22 mouse cellular contexts compared by ENCODE assay signal in the genomic region with DNA sequence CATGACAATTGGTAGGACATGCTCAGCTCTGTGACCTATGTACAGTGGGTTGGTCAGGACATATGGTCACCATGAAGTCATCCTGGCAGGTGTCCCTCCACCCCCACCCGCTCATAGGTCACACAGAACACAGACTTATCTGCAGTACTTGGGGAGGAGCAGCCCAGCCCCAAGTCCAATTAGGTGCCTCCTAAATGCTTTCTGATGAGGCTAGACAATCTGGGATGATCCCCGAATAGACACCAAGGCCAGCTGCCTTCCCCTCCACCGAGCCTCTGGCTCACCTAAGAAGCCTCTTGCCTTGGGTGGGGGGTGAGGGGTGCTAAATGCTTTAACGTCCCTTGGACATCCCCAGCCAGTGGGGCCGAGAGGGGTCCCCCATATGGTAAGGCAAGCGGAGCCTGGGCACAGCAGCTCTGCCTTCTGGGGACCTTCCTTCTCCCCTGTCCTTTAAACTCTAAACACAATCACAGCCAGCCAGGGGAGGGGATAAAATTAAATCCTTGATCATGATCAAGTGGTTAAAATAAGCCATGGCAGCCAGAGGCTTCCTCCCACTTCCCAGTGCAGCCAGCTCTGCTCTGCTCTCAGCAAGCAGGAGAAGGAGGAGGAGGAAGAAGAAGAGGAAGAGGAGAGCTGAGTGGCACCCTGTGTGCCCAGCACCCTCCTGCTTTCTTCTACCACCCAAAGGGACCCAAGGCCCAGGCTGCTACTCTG. TPM values are rescaled to one million over a fixed set of nuclear protein-coding genes. Genes with fewer than 3 reads are reported as not detected.
A peak's percentile ranks its signal among the peaks of the same experiment; 100 is the strongest.
DNase-seq lines count a peak whose midpoint lies in the region; ATAC-seq lines count a peak whose summit lies in the region.
"Had no signal": no experiment of that assay in that cellular context is flagged by ENCODE, and none has a peak within 500 bp of the region (broad histone marks: within the 10 kb centered on the region; RNA-seq: fewer than 3 reads in every experiment).

No protein-coding gene starts in this region.

- no peaks in the 10 kb centered on the region for H3K27me3 ChIP-seq in intestine, embryonic 15.5 days (replicated peaks)
- H3K27me3 ChIP-seq in stomach, embryonic 16.5 days (ENCODE audit: control insufficient read depth, insufficient read depth, low read length) = no peaks in the 10 kb centered on the region
- H3K27me3 ChIP-seq: hindbrain, embryonic 12.5 days; Patski had no signal

- intact Hi-C loops in left cerebral cortex, postnatal 14 days (cut with DNase I) = no loop called here
- intact Hi-C loops in left cerebral cortex, postnatal 36 days (cut with DNase I) = no loop called here

- no peak overlapping the region for H3K4me3 ChIP-seq in intestine, embryonic 15.5 days (replicated peaks)
- H3K4me3 ChIP-seq in stomach, embryonic 16.5 days (replicated peaks; ENCODE audit: low read length) = no peak overlapping the region
- H3K4me3 ChIP-seq: forebrain, embryonic 10.5 days; heart, embryonic 12.5 days; hindbrain, embryonic 12.5 days had no signal

- no peak for DNase-seq in frontal cortex, postnatal 10 days (ENCODE audit: low spot score in 2 of 2)
- DNase-seq in left cerebral cortex, postnatal 14 days (ENCODE audit: low spot score in 2 of 2) = peak; percentile 55 to 57
- no peak for DNase-seq in left cerebral cortex, postnatal 36 days (ENCODE audit: low spot score in 2 of 2)
- no peak for DNase-seq in adrenal gland, postnatal 14 days
- no peak for DNase-seq in natural killer cell, adult 2 months (ENCODE audit: low spot score in 2 of 2)
- DNase-seq: adrenal gland, postnatal 25 days; cerebellum, adult 18-20 months; heart, postnatal 14 days; kidney, postnatal 36 days; layer of hippocampus, adult 9-11 months; left cerebral cortex, postnatal 4 days; lung, adult 2 months; lung, postnatal 36 days; thymus, postnatal 36 days had no signal

- peak; percentile 77 for ATAC-seq in frontal cortex, adult (ENCODE audit: low TSS enrichment)
- ATAC-seq in intestine, embryonic 15.5 days = peak; percentile 9; the same call in 1 of the 2 replicates
- ATAC-seq in stomach, embryonic 16.5 days (ENCODE audit: insufficient read depth, low FRiP score) = no peak
- ATAC-seq: CD4-positive, CD25-positive, alpha-beta regulatory T cell, adult 4 months; Patski had no signal

- WGBS in intestine, embryonic 15.5 days = 73% methylated on average over 6 of the region's 6 CpGs
- 75% methylated on average over 6 of the region's 6 CpGs for WGBS in stomach, embryonic 16.5 days

- no peaks in the 10 kb centered on the region for H3K9me3 ChIP-seq in intestine, embryonic 15.5 days
- H3K9me3 ChIP-seq in stomach, embryonic 16.5 days (replicated peaks; ENCODE audit: control insufficient read depth, low read length) = no peaks in the 10 kb centered on the region
- H3K9me3 ChIP-seq: forebrain, embryonic 10.5 days; heart, embryonic 12.5 days; hindbrain, embryonic 12.5 days had no signal

- H3K4me1 ChIP-seq in intestine, embryonic 15.5 days (replicated peaks) = peaks cover 50% of the 10 kb centered on the region
- H3K4me1 ChIP-seq in stomach, embryonic 16.5 days (ENCODE audit: control insufficient read depth, insufficient read depth, low read length) = peaks cover 38% of the 10 kb centered on the region

- H3K4me2 ChIP-seq in intestine, embryonic 15.5 days (replicated peaks) = no peak overlapping the region
- H3K4me2 ChIP-seq in stomach, embryonic 16.5 days (ENCODE audit: low read depth, low read length) = no peak overlapping the region
- H3K4me2 ChIP-seq: heart, embryonic 12.5 days; hindbrain, embryonic 12.5 days had no signal

- 0 out of 2 replicates have a peak, but pooled peaks cover 4% of the 10 kb centered on the region for H3K36me3 ChIP-seq in intestine, embryonic 15.5 days
- no peaks in the 10 kb centered on the region for H3K36me3 ChIP-seq in stomach, embryonic 16.5 days (ENCODE audit: control insufficient read depth, insufficient read depth, low read length)
- H3K36me3 ChIP-seq: hindbrain, embryonic 12.5 days had no signal

- no peak overlapping the region for H3K27ac ChIP-seq in intestine, embryonic 15.5 days
- peak overlapping the region; percentile 46 for H3K27ac ChIP-seq in stomach, embryonic 16.5 days (ENCODE audit: low read length)
- H3K27ac ChIP-seq: forebrain, embryonic 10.5 days; hindbrain, embryonic 12.5 days had no signal

- H3K9ac ChIP-seq in intestine, embryonic 15.5 days = no peak overlapping the region
- H3K9ac ChIP-seq in stomach, embryonic 16.5 days (ENCODE audit: low read length) = no peak overlapping the region
- H3K9ac ChIP-seq: heart, embryonic 12.5 days; hindbrain, embryonic 12.5 days had no signal

RNA-seq across cellular contexts. Expression of gene Clstn1, which starts 16.3 kb away (rescaled TPM):
- 1,000 to 10,000 TPM; 1,335 to 1,338 TPM for total RNA-seq in left cerebral cortex, postnatal 14 days (2021)
- 1,000 to 10,000 TPM; 1,328 to 1,609 TPM for total RNA-seq in left cerebral cortex, postnatal 36 days (2021)
- 40.9 and 42.4 TPM in 2 replicates for polyA plus RNA-seq in intestine, embryonic 15.5 days (2015; fragmentation: Nextera tagmentation; extraction: Ambion mirVana)
- polyA plus RNA-seq in stomach, embryonic 16.5 days (2015; fragmentation: Nextera tagmentation; extraction: Ambion mirVana) = 14.7 and 14.9 TPM in 2 replicates
- 69.1 and 76.7 TPM in 2 replicates for total RNA-seq in adrenal gland, postnatal 14 days (2021)

RNA-seq across cellular contexts. Expression of gene Ctnnbip1, which starts 51.9 kb away (rescaled TPM):
- total RNA-seq in left cerebral cortex, postnatal 14 days (2021) = 10 to 100 TPM; 56.1 to 56.5 TPM
- total RNA-seq in left cerebral cortex, postnatal 36 days (2021) = 10 to 100 TPM; 36.7 to 43.5 TPM
- polyA plus RNA-seq in intestine, embryonic 15.5 days (2015; fragmentation: Nextera tagmentation; extraction: Ambion mirVana) = 41.7 and 43.8 TPM in 2 replicates
- 56.2 and 57.3 TPM in 2 replicates for polyA plus RNA-seq in stomach, embryonic 16.5 days (2015; fragmentation: Nextera tagmentation; extraction: Ambion mirVana)
- 31.8 and 34.5 TPM in 2 replicates for total RNA-seq in adrenal gland, postnatal 14 days (2021)

Comparison
In these comparisons a context has a peak if more than half of its experiments do, and no peak if none do; other contexts are left out.
1. DNase-seq: peak in left cerebral cortex, postnatal 14 days (2 of 2); none in frontal cortex, postnatal 10 days (0 of 2), left cerebral cortex, postnatal 36 days (0 of 2), adrenal gland, postnatal 14 days (single experiment) and natural killer cell, adult 2 months (0 of 2).
2. RNA of gene Clstn1, which starts 16.3 kb away (total RNA-seq): 1,328 to 1,609 TPM in left cerebral cortex, postnatal 36 days and 1,335 to 1,338 TPM in left cerebral cortex, postnatal 14 days; 69.1 to 76.7 TPM in adrenal gland, postnatal 14 days; every median in the first group is over 10 times any median in the second.